In the genomic region with DNA sequence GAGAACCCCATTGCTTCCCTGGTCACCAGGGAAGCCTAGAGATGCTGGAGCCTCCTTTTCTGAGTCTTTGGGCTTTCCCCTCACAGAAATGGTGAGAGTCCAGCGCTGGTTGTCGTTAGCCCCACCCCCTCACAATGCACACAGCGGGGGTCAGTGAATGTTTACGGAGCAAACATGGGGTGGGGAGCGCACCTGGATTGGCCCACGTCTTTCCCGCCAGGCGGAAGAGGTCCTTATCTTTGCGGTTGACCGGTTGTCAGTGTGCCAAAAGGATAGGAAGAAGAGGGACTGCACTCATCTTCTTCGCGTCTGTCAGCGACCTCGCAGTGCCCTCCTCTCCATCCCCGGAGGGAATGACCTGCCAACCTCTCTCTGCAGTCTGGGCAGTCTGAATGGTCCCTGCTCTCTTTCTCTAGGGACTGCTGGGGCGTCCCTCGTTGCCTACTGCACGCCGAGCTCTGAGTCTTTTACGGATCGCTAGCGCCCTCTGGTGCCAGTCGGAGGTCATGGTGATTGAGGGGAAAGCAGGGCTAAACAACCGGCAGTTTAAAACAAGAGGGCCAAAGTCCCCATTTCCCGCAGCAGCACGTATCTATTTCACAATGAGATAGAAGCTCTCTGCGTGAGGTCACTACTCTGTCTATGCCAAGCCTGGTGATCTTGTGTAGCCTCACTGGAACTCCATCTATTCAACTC, we compare ENCODE assay signal across 7 mouse cellular contexts. TPM values are rescaled to one million over a fixed set of nuclear protein-coding genes. Genes with fewer than 3 reads are reported as not detected.
A peak's percentile ranks its signal among the peaks of the same experiment; 100 is the strongest.
DNase-seq lines count a peak whose midpoint lies in the region; ATAC-seq lines count a peak whose summit lies in the region.

No protein-coding gene starts in this region.

- no peak overlapping the region for H3K27ac ChIP-seq in intestine, embryonic 15.5 days
- no peak overlapping the region for H3K27ac ChIP-seq in midbrain, embryonic 11.5 days (ENCODE audit: low read depth, low read length)

- peaks cover 46% of the 10 kb centered on the region for H3K27me3 ChIP-seq in intestine, embryonic 15.5 days (replicated peaks)
- H3K27me3 ChIP-seq in midbrain, embryonic 11.5 days (ENCODE audit: control insufficient read depth, insufficient read depth, low read length), result peaks cover 59% of the 10 kb centered on the region

- peak; percentile 77 for ATAC-seq in intestine, embryonic 15.5 days
- ATAC-seq in midbrain, embryonic 11.5 days (ENCODE audit: low FRiP score), result peak; percentile 72; the same call in 1 of the 2 replicates

- peaks cover 21% of the 10 kb centered on the region for H3K4me1 ChIP-seq in intestine, embryonic 15.5 days (replicated peaks)
- peaks cover 11% of the 10 kb centered on the region for H3K4me1 ChIP-seq in midbrain, embryonic 11.5 days (ENCODE audit: control insufficient read depth, insufficient read depth, low read length)

- intact Hi-C loops in gastrocnemius, postnatal 36 days (cut with DNase I), result loop anchor here (1.0 to 5.0 kb wide), 3 partner anchors 80 to 270 kb away; partner anchors contain the start of genes Arvcf and Tango2
- intact Hi-C loops in left cerebral cortex, postnatal 36 days (cut with DNase I), result loop anchor here (1.0 to 2.0 kb wide), 2 partner anchors 174 to 273 kb away; no protein-coding TSS in a partner anchor

- peak overlapping the region; percentile 64 for H3K4me2 ChIP-seq in intestine, embryonic 15.5 days (replicated peaks)
- peak overlapping the region; percentile 26; the same call in 1 of the 2 replicates for H3K4me2 ChIP-seq in midbrain, embryonic 11.5 days

- H3K36me3 ChIP-seq in intestine, embryonic 15.5 days, result no peaks in the 10 kb centered on the region
- H3K36me3 ChIP-seq in midbrain, embryonic 11.5 days (ENCODE audit: control insufficient read depth, insufficient read depth, low read length), result no peaks in the 10 kb centered on the region

- no peaks in the 10 kb centered on the region for H3K9me3 ChIP-seq in intestine, embryonic 15.5 days
- no peaks in the 10 kb centered on the region for H3K9me3 ChIP-seq in midbrain, embryonic 11.5 days (ENCODE audit: control insufficient read depth, low read length)

- peak; percentile 88 to 90 for DNase-seq in adrenal gland, adult 18-20 months (ENCODE audit: low spot score in 2 of 2)
- DNase-seq in embryo, embryonic 11 days, result peak; percentile 91
- DNase-seq in gastrocnemius, postnatal 36 days, result peak; percentile 82 to 86
- peak; percentile 87 to 90 for DNase-seq in left cerebral cortex, postnatal 36 days (ENCODE audit: low spot score in 2 of 2)
- DNase-seq in midbrain, embryonic 11.5 days (ENCODE audit: low spot score, missing footprints), result peak; percentile 99
- DNase-seq in right cerebral cortex, postnatal 4 days, result peak; percentile 97

- 2% methylated on average over 27 of the region's 27 CpGs for WGBS in intestine, embryonic 15.5 days
- WGBS in midbrain, embryonic 11.5 days, result 2% methylated on average over 27 of the region's 27 CpGs

- peak overlapping the region; percentile 13 for H3K4me3 ChIP-seq in intestine, embryonic 15.5 days (replicated peaks)
- H3K4me3 ChIP-seq in midbrain, embryonic 11.5 days (ENCODE audit: low read depth, low read length), result no peak overlapping the region

- H3K9ac ChIP-seq in intestine, embryonic 15.5 days, result no peak overlapping the region
- no peak overlapping the region for H3K9ac ChIP-seq in midbrain, embryonic 11.5 days (ENCODE audit: low read length)

RNA-seq across cellular contexts. Expression of gene Gp1bb, which starts 4.7 kb away (rescaled TPM):
- total RNA-seq in adrenal gland, adult 18-20 months (2021), result not detected
- total RNA-seq in gastrocnemius, postnatal 36 days (2021), result not detected
- 2.2 and 2.5 TPM in 2 replicates for polyA plus RNA-seq in intestine, embryonic 15.5 days (2015; fragmentation: Nextera tagmentation; extraction: Ambion mirVana)
- 1 to 10 TPM; 1.1 to 1.6 TPM for total RNA-seq in left cerebral cortex, postnatal 36 days (2021)
- 6.4 and 6.5 TPM in 2 replicates for polyA plus RNA-seq in midbrain, embryonic 11.5 days (2014; fragmentation: Nextera tagmentation; extraction: Ambion mirVana)

RNA-seq across cellular contexts. Expression of gene Gm49601, which starts 8.7 kb away (rescaled TPM):
- total RNA-seq in adrenal gland, adult 18-20 months (2021), result 1 to 10 TPM; 1.4 to 5.1 TPM
- total RNA-seq in gastrocnemius, postnatal 36 days (2021), result 1 to 10 TPM in 1 of 2 experiments, under 1 TPM in 1; 0.94 to 1.5 TPM
- 3.5 and 4.3 TPM in 2 replicates for polyA plus RNA-seq in intestine, embryonic 15.5 days (2015; fragmentation: Nextera tagmentation; extraction: Ambion mirVana)
- total RNA-seq in left cerebral cortex, postnatal 36 days (2021), result 100 to 1,000 TPM; 255 to 281 TPM
- 1.7 and 3.3 TPM in 2 replicates for polyA plus RNA-seq in midbrain, embryonic 11.5 days (2014; fragmentation: Nextera tagmentation; extraction: Ambion mirVana)

RNA-seq across cellular contexts. Expression of gene Sept5, which starts 12.2 kb away (rescaled TPM):
- total RNA-seq in adrenal gland, adult 18-20 months (2021), result 10 to 100 TPM in 1 of 2 experiments, 1 to 10 TPM in 1; 7.9 to 10.7 TPM
- 1 to 10 TPM; 2.7 TPM for total RNA-seq in gastrocnemius, postnatal 36 days (2021)
- 39.0 and 42.7 TPM in 2 replicates for polyA plus RNA-seq in intestine, embryonic 15.5 days (2015; fragmentation: Nextera tagmentation; extraction: Ambion mirVana)
- 100 to 1,000 TPM; 834 to 992 TPM for total RNA-seq in left cerebral cortex, postnatal 36 days (2021)
- 40.7 and 52.0 TPM in 2 replicates for polyA plus RNA-seq in midbrain, embryonic 11.5 days (2014; fragmentation: Nextera tagmentation; extraction: Ambion mirVana)

RNA-seq across cellular contexts. Expression of gene Tbx1, which starts 27.0 kb away (rescaled TPM):
- total RNA-seq in adrenal gland, adult 18-20 months (2021), result under 1 TPM in 1 of 2 experiments, not detected in 1; 0.22 TPM
- 10 to 100 TPM in 1 of 2 experiments, 1 to 10 TPM in 1; 8.7 to 11.1 TPM for total RNA-seq in gastrocnemius, postnatal 36 days (2021)
- 0.23 and 0.49 TPM in 2 replicates for polyA plus RNA-seq in intestine, embryonic 15.5 days (2015; fragmentation: Nextera tagmentation; extraction: Ambion mirVana)
- total RNA-seq in left cerebral cortex, postnatal 36 days (2021), result 1 to 10 TPM in 1 of 2 experiments, under 1 TPM in 1; 0.94 to 1.4 TPM
- polyA plus RNA-seq in midbrain, embryonic 11.5 days (2014; fragmentation: Nextera tagmentation; extraction: Ambion mirVana), result 0.63 and 0.87 TPM in 2 replicates

Comparison
In these comparisons a context has a peak if more than half of its experiments do, and no peak if none do; other contexts are left out.
1. RNA of gene Gm49601, which starts 8.7 kb away (total RNA-seq): 255 to 281 TPM in left cerebral cortex, postnatal 36 days; 1.4 to 5.1 TPM in adrenal gland, adult 18-20 months and 0.94 to 1.5 TPM in gastrocnemius, postnatal 36 days; every median in the first group is over 10 times any median in the second.
2. RNA of gene Sept5, which starts 12.2 kb away (total RNA-seq): 834 to 992 TPM in left cerebral cortex, postnatal 36 days; 7.9 to 10.7 TPM in adrenal gland, adult 18-20 months and 2.7 TPM in gastrocnemius, postnatal 36 days; every median in the first group is over 10 times any median in the second.
3. Peak in every context shown above with its lines, with median percentiles within 50 percentile points of each other: DNase-seq.